Mouse (Mus musculus) liver, embryonic 14.5 days (tissue): Measurements from ENCODE around the gene Tifa. TPM values are rescaled to one million over a fixed set of nuclear protein-coding genes. Genes with fewer than 3 reads are reported as not detected.

Experiments used
- ATAC-seq: fragments of 200-750 bp; cut with Nextera tagmentation; 2 replicates; pipeline ENCODE4 v1.8.0; 2017; ENCODE audit warnings: moderate number of reproducible peaks, mild to moderate bottlenecking, moderate library complexity; ENCODE audit not compliant: insufficient read depth
- DNase-seq, 3 experiments: peaks; one replicate each; pipeline ENCODE4 v3.0.0-alpha.2; 2012 to 2013; ENCODE audit warnings: low read depth in 3 of 3, low spot score in 3 of 3
- H3K27ac ChIP-seq: fragments of 300-500 bp; sonication (generic); 2 replicates; pipeline ENCODE4 v1.5.1; 2014; ENCODE audit warnings: moderate library complexity, mild to moderate bottlenecking, control low read depth, inconsistent platforms
- H3K27me3 ChIP-seq: fragments of 300-500 bp; sonication (generic); 2 replicates; pipeline ENCODE4 v1.6.1; 2014; ENCODE audit warnings: mild to moderate bottlenecking, low read length, moderate library complexity; ENCODE audit not compliant: control insufficient read depth, insufficient read depth
- H3K36me3 ChIP-seq: fragments of 300-500 bp; sonication (generic); replicated peaks from 2 replicates; pipeline ENCODE4 v1.6.1; 2014; ENCODE audit warnings: low read depth; ENCODE audit not compliant: control insufficient read depth, insufficient read depth
- H3K4me1 ChIP-seq, 2 experiments: fragments of 200-500 bp in 1 of 2; fragments of 300-500 bp in 1 of 2; sonication (generic) in 1 of 2; replicated peaks; 2 replicates each; pipeline ENCODE4 v1.6.1; 2012 to 2014; ENCODE audit warnings: antibody characterized with exemption in 1 of 2, inconsistent platforms in 1 of 2, low read length in 1 of 2; ENCODE audit not compliant: control insufficient read depth in 2 of 2, insufficient read depth in 2 of 2
- H3K4me2 ChIP-seq: fragments of 300-500 bp; sonication (generic); 2 replicates; pipeline ENCODE4 v1.6.1; 2014; ENCODE audit warnings: low read depth, mild to moderate bottlenecking, control low read depth, moderate library complexity
- H3K4me3 ChIP-seq, 2 experiments: fragments of 200-500 bp in 1 of 2; fragments of 300-500 bp in 1 of 2; sonication (generic) in 1 of 2; 2 replicates each; pipeline ENCODE4 v1.5.1; 2012 to 2014; ENCODE audit warnings: low read depth in 2 of 2, low read length in 2 of 2, mild to moderate bottlenecking in 2 of 2, control low read depth in 1 of 2, inconsistent platforms in 1 of 2, moderate library complexity in 1 of 2; ENCODE audit not compliant: insufficient read depth in 1 of 2
- H3K9ac ChIP-seq: fragments of 300-500 bp; sonication (generic); replicated peaks from 2 replicates; pipeline ENCODE4 v1.6.1; 2014; ENCODE audit warnings: mild to moderate bottlenecking, control low read depth, moderate library complexity
- H3K9me3 ChIP-seq: fragments of 300-500 bp; sonication (generic); 2 replicates; pipeline ENCODE4 v1.6.1; 2016; ENCODE audit warnings: low read length, mixed read lengths; ENCODE audit not compliant: control insufficient read depth
- CTCF ChIP-seq: IDR thresholded peaks from 2 replicates; pipeline ENCODE4 v1.5.1; 2016; ENCODE audit warnings: antibody characterized with exemption, low read depth, control low read depth
- EP300 ChIP-seq: IDR thresholded peaks from 2 replicates; pipeline ENCODE4 v1.6.1; 2016; ENCODE audit warnings: antibody characterized with exemption, low read depth
- WGBS: fragments of 180-500 bp; shearing (Covaris S2); extraction: QIAGEN DNeasy Blood & Tissue Kit; methylation state at CpG from one replicate; pipeline ENCODE4 v1.1.7; 2014; ENCODE audit not compliant: insufficient replicate concordance; 5-methylcytosine and 5-hydroxymethylcytosine counted together
- polyA plus RNA-seq, 2 experiments: library from polyadenylated mRNA; depleted of rRNA in 1 of 2; stranded (reverse) in 1 of 2; unstranded in 1 of 2; fragments of >200 nt; fragmentation: Nextera tagmentation in 1 of 2; extraction: Ambion mirVana in 1 of 2; gene quantifications; 2 replicates each; pipeline versions ENCODE4 v1.2.1 to v1.2.3; 2012 to 2014

The Tifa gene
- polyA plus RNA-seq, 2 experiments = 8.6 to 15.2 TPM

- no peaks in the 10 kb centered on the region for H3K4me1 ChIP-seq
- no peaks in the 10 kb centered on the region for H3K9me3 ChIP-seq
- no peak for DNase-seq
- no peaks in the 10 kb centered on the region for H3K27me3 ChIP-seq
- no peak overlapping the region for H3K27ac ChIP-seq
- no peak overlapping the region for H3K4me2 ChIP-seq
- no peak overlapping the region for H3K4me3 ChIP-seq
- no peak for TF ChIP-seq CTCF
- no peak for TF ChIP-seq EP300
- no peak for ATAC-seq
- H3K9ac ChIP-seq = no peak overlapping the region
- H3K36me3 ChIP-seq = peaks cover 17% of the 10 kb centered on the region
- WGBS = 82% methylated on average over 3 of the region's 3 CpGs
Observed at GRCm38 (mm10) chr3:127863571-127863970, 74.0 kb downstream of the Tifa start.

- no peak for TF ChIP-seq CTCF
- TF ChIP-seq EP300 = no peak
- Histone ChIP-seq H3K27ac (no peak overlapping the region), H3K36me3 (peaks cover 24% of the 10 kb centered on the region), H3K27me3 (no peaks in the 10 kb centered on the region), H3K4me2 (no peak overlapping the region), H3K4me3 (no peak overlapping the region), H3K9me3 (no peaks in the 10 kb centered on the region), H3K4me1 (no peaks in the 10 kb centered on the region), H3K9ac (no peak overlapping the region)
- ATAC-seq = no peak
- WGBS = 58% methylated on average over 2 of the region's 2 CpGs
- DNase-seq = no peak
Observed at GRCm38 (mm10) chr3:127864242-127864641, 74.6 kb downstream of the Tifa start.

- ATAC-seq (no peak), DNase-seq (no peak)
- no peak overlapping the region for H3K9ac ChIP-seq
- H3K36me3 ChIP-seq = peaks cover 45% of the 10 kb centered on the region
- H3K27me3 ChIP-seq = no peaks in the 10 kb centered on the region
- no peaks in the 10 kb centered on the region for H3K9me3 ChIP-seq
- no peak overlapping the region for H3K4me3 ChIP-seq
- no peak for TF ChIP-seq EP300
- TF ChIP-seq CTCF = no peak
- H3K4me2 ChIP-seq = no peak overlapping the region
- no peak overlapping the region for H3K27ac ChIP-seq
- WGBS = 91% methylated on average over 9 of the region's 9 CpGs
- H3K4me1 ChIP-seq = no peaks in the 10 kb centered on the region
Observed at GRCm38 (mm10) chr3:127868046-127868758, 78.6 kb downstream of the Tifa start.

GRCm38 (mm10) chr3:127868880-127869279 lies 79.3 kb downstream of the Tifa start:
- no peaks in the 10 kb centered on the region for H3K9me3 ChIP-seq
- no peak overlapping the region for H3K4me2 ChIP-seq
- no peak overlapping the region for H3K4me3 ChIP-seq
- no peak for ATAC-seq
- peaks cover 45% of the 10 kb centered on the region for H3K36me3 ChIP-seq
- no peak overlapping the region for H3K27ac ChIP-seq
- TF ChIP-seq EP300 = no peak
- no peak for TF ChIP-seq CTCF
- WGBS = 87% methylated on average over 5 of the region's 5 CpGs
- no peaks in the 10 kb centered on the region for H3K27me3 ChIP-seq
- DNase-seq = no peak
- no peak overlapping the region for H3K9ac ChIP-seq
- no peaks in the 10 kb centered on the region for H3K4me1 ChIP-seq

- no peaks in the 10 kb centered on the region for H3K9me3 ChIP-seq
- no peak overlapping the region for H3K4me2 ChIP-seq
- TF ChIP-seq CTCF (no peak), EP300 (no peak)
- ATAC-seq (no peak), DNase-seq (no peak)
- H3K4me3 ChIP-seq = no peak overlapping the region
- no peak overlapping the region for H3K9ac ChIP-seq
- H3K27me3 ChIP-seq = no peaks in the 10 kb centered on the region
- H3K36me3 ChIP-seq = peaks cover 49% of the 10 kb centered on the region
- no peaks in the 10 kb centered on the region for H3K4me1 ChIP-seq
- no peak overlapping the region for H3K27ac ChIP-seq
- 48% methylated on average over 9 of the region's 9 CpGs for WGBS
Observed at GRCm38 (mm10) chr3:127871575-127871974, 82.0 kb downstream of the Tifa start.
